Mouse (Mus musculus) fibroblast of lung, adult 2 months (primary cell): ENCODE data around the gene Ppef2.

ENCODE experiments used
- DNase-seq: peaks from one replicate; pipeline ENCODE4 v3.0.0-alpha.2; 2011; ENCODE audit warnings: low read depth

Ppef2 gene

GRCm38 (mm10) chr5:92239333-92240232 lies 16.5 kb downstream of the Ppef2 start:
- peak; percentile 51 for DNase-seq

GRCm38 (mm10) chr5:92234939-92235557 lies 21.0 kb downstream of the Ppef2 start:
- no peak for DNase-seq

- no peak for DNase-seq
Observed at GRCm38 (mm10) chr5:92233366-92233765, 22.7 kb downstream of the Ppef2 start.

- DNase-seq, result no peak
Observed at GRCm38 (mm10) chr5:92231836-92232235, 24.2 kb downstream of the Ppef2 start.

- DNase-seq, result no peak
Observed at GRCm38 (mm10) chr5:92230306-92230705, 25.8 kb downstream of the Ppef2 start.

- DNase-seq, result no peak
Observed at GRCm38 (mm10) chr5:92229514-92229913, 26.6 kb downstream of the Ppef2 start.

- DNase-seq, result no peak
Observed at GRCm38 (mm10) chr5:92228776-92229175, 27.3 kb downstream of the Ppef2 start.

- no peak for DNase-seq
Observed at GRCm38 (mm10) chr5:92227782-92228181, 28.3 kb downstream of the Ppef2 start.

- peak; percentile 65 for DNase-seq
Observed at GRCm38 (mm10) chr5:92220287-92220902, 35.7 kb downstream of the Ppef2 start.

GRCm38 (mm10) chr5:92219826-92220225 lies 36.3 kb downstream of the Ppef2 start:
- peak; percentile 49 for DNase-seq

GRCm38 (mm10) chr5:92218915-92219793 lies 36.9 kb downstream of the Ppef2 start:
- DNase-seq, result no peak

GRCm38 (mm10) chr5:92215308-92215707 lies 40.8 kb downstream of the Ppef2 start, which contains the start of gene U90926:
Gene U90926 (minus strand): TSS chr5:92215408.
- no peak for DNase-seq

GRCm38 (mm10) chr5:92212231-92212630 lies 43.8 kb downstream of the Ppef2 start:
- DNase-seq, result no peak

- DNase-seq, result no peak
Observed at GRCm38 (mm10) chr5:92210205-92210604, 45.9 kb downstream of the Ppef2 start.

- DNase-seq, result no peak
Observed at GRCm38 (mm10) chr5:92206121-92206520, 50.0 kb downstream of the Ppef2 start.

GRCm38 (mm10) chr5:92205706-92206105 lies 50.4 kb downstream of the Ppef2 start:
- peak; percentile 76 for DNase-seq

GRCm38 (mm10) chr5:92205184-92205583 lies 50.9 kb downstream of the Ppef2 start:
- no peak for DNase-seq

- DNase-seq, result no peak
Observed at GRCm38 (mm10) chr5:92204162-92205036, 51.7 kb downstream of the Ppef2 start.

GRCm38 (mm10) chr5:92198266-92198665 lies 57.8 kb downstream of the Ppef2 start:
- no peak for DNase-seq

GRCm38 (mm10) chr5:92196895-92197811 lies 58.9 kb downstream of the Ppef2 start:
- DNase-seq, result no peak
